ENCODE assay signal across 8 mouse cellular contexts in the genomic region with DNA sequence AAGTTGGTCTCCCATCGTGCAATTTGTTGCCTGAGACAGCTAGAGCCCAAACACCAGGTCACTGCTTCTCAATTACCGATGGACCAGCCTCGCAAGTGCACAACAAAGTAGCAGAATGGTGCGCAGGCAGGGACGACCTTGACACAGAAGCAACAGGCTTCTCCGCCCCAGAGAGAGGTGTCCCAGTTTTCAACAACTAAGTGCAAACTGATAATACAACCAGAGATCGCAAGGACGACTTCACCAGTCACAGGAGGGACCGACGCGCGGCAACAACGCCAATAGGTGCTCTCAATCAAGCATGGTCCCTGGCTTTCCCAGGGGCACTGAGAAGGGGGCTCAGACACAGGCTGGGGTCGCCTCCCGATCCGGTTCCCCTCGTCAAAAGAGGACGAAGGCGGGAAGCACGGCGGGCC. TPM values are rescaled to one million over a fixed set of nuclear protein-coding genes. Genes with fewer than 3 reads are reported as not detected.
DNase-seq lines count a peak whose midpoint lies in the region; ATAC-seq and TF ChIP-seq lines count a peak whose summit lies in the region.

No protein-coding gene starts in this region.

- in situ Hi-C loops in CH12.LX (cut with MboI; ENCODE audit: low pct_ligation_motif_present, low pct_unique_long_range_greater_than_20kb, low sequenced_read_pairs): loop anchor here (25.0 kb wide), 2 partner anchors 171 to 446 kb away; a partner anchor contains a TSS

- TF ChIP-seq CTCF in CH12.LX (conservative IDR thresholded peaks at IDR 0.05 in 1 of 2, IDR thresholded peaks at IDR 0.05 in 1 of 2; ENCODE audit: low read depth in 2 of 2, low read length in 2 of 2): no peak
- no peak for TF ChIP-seq CTCF in midbrain, postnatal 0 days (IDR thresholded peaks at IDR 0.05)

- H3K27me3 ChIP-seq in CH12.LX (replicated peaks): peaks cover 27% of the 10 kb centered on the region
- H3K27me3 ChIP-seq in embryonic facial prominence, embryonic 13.5 days: no peaks in the 10 kb centered on the region
- no peaks in the 10 kb centered on the region for H3K27me3 ChIP-seq in intestine, embryonic 15.5 days (replicated peaks)
- H3K27me3 ChIP-seq in midbrain, postnatal 0 days (ENCODE audit: insufficient read depth, low read length): no peaks in the 10 kb centered on the region

- no peaks in the 10 kb centered on the region for H3K79me2 ChIP-seq in CH12.LX (replicated peaks; ENCODE audit: control insufficient read depth, extremely low read depth, insufficient read depth, poor library complexity, severe bottlenecking)

- no peak for TF ChIP-seq EP300 in CH12.LX (IDR thresholded peaks at IDR 0.05; ENCODE audit: low read length)

- H3K9me3 ChIP-seq in CH12.LX (replicated peaks; ENCODE audit: low read length): no peaks in the 10 kb centered on the region
- H3K9me3 ChIP-seq in embryonic facial prominence, embryonic 13.5 days: no peaks in the 10 kb centered on the region
- no peaks in the 10 kb centered on the region for H3K9me3 ChIP-seq in intestine, embryonic 15.5 days
- no peaks in the 10 kb centered on the region for H3K9me3 ChIP-seq in midbrain, postnatal 0 days (ENCODE audit: low read length)

- no peak for TF ChIP-seq RAD21 in CH12.LX (IDR thresholded peaks at IDR 0.05; ENCODE audit: low read depth, low read length)

- dilution Hi-C loops in CH12.LX (cut with MboI; ENCODE audit: extremely low pct_ligation_motif_present, extremely low pct_unique_long_range_greater_than_20kb, low sequenced_read_pairs): no loop called here

- under 1% methylated on average over 21 of the region's 21 CpGs for WGBS in embryonic facial prominence, embryonic 13.5 days
- WGBS in intestine, embryonic 15.5 days: under 1% methylated on average over 21 of the region's 21 CpGs
- 0% methylated on average over 21 of the region's 21 CpGs for WGBS in midbrain, postnatal 0 days

- peaks cover 2 to 11% of the 10 kb centered on the region in 2 experiments; a peak in 3 of 4 replicates for H3K4me1 ChIP-seq in CH12.LX (ENCODE audit: control insufficient read depth in 1 of 2, insufficient read depth in 2 of 2)
- H3K4me1 ChIP-seq in embryonic facial prominence, embryonic 13.5 days: peaks cover 23% of the 10 kb centered on the region
- 0 out of 2 replicates have a peak, but pooled peaks cover 4% of the 10 kb centered on the region for H3K4me1 ChIP-seq in intestine, embryonic 15.5 days (replicated peaks)
- peaks cover 3% of the 10 kb centered on the region; the same call in 1 of the 2 replicates for H3K4me1 ChIP-seq in midbrain, postnatal 0 days (ENCODE audit: insufficient read depth, low read length)

- H3K4me3 ChIP-seq in CH12.LX (replicated peaks in 1 of 3; ENCODE audit: low read depth in 2 of 3, low read length in 2 of 3, poor library complexity in 1 of 3): peak overlapping the region; percentile 47 to 96 (median 62)
- H3K4me3 ChIP-seq in embryonic facial prominence, embryonic 13.5 days: peak overlapping the region; percentile 72
- H3K4me3 ChIP-seq in intestine, embryonic 15.5 days (replicated peaks): peak overlapping the region; percentile 79
- peak overlapping the region; percentile 65 for H3K4me3 ChIP-seq in midbrain, postnatal 0 days (ENCODE audit: low read depth, low read length)

- TF ChIP-seq POLR2A in CH12.LX (IDR thresholded peaks at IDR 0.05; ENCODE audit: low read depth, low read length): no peak

- no peaks in the 10 kb centered on the region for H3K36me3 ChIP-seq in CH12.LX (replicated peaks in 1 of 2; ENCODE audit: control insufficient read depth in 1 of 2, insufficient read depth in 1 of 2, low read length in 1 of 2)
- no peaks in the 10 kb centered on the region for H3K36me3 ChIP-seq in embryonic facial prominence, embryonic 13.5 days
- H3K36me3 ChIP-seq in intestine, embryonic 15.5 days: no peaks in the 10 kb centered on the region
- H3K36me3 ChIP-seq in midbrain, postnatal 0 days (ENCODE audit: insufficient read depth, low read length): no peaks in the 10 kb centered on the region

- H3K27ac ChIP-seq in CH12.LX (ENCODE audit: insufficient read depth, low read depth): no peak overlapping the region
- H3K27ac ChIP-seq in embryonic facial prominence, embryonic 13.5 days: peak overlapping the region; percentile 87
- H3K27ac ChIP-seq in intestine, embryonic 15.5 days: peak overlapping the region; percentile 67; the same call in 1 of the 2 replicates
- peak overlapping the region; percentile 65; the same call in 1 of the 2 replicates for H3K27ac ChIP-seq in midbrain, postnatal 0 days (ENCODE audit: low read depth, low read length)

- peak overlapping the region; percentile 72 for H3K9ac ChIP-seq in CH12.LX (ENCODE audit: insufficient read depth, low read depth)
- peak overlapping the region; percentile 85 for H3K9ac ChIP-seq in embryonic facial prominence, embryonic 13.5 days
- H3K9ac ChIP-seq in intestine, embryonic 15.5 days: peak overlapping the region; percentile 89
- H3K9ac ChIP-seq in midbrain, postnatal 0 days (replicated peaks; ENCODE audit: low read length, poor library complexity, severe bottlenecking): peak overlapping the region; percentile 83

- H3K4me2 ChIP-seq in CH12.LX (ENCODE audit: insufficient read depth, low read depth, poor library complexity, severe bottlenecking): peak overlapping the region; percentile 83
- H3K4me2 ChIP-seq in embryonic facial prominence, embryonic 13.5 days: peak overlapping the region; percentile 87
- peak overlapping the region; percentile 95 for H3K4me2 ChIP-seq in intestine, embryonic 15.5 days (replicated peaks)
- H3K4me2 ChIP-seq in midbrain, postnatal 0 days (ENCODE audit: low read depth, low read length, poor library complexity, severe bottlenecking): peak overlapping the region; percentile 96

- no peak for ATAC-seq in embryonic facial prominence, embryonic 13.5 days (ENCODE audit: insufficient number of reproducible peaks, insufficient read depth, low FRiP score, low TSS enrichment, low read depth)
- peak; percentile 55 for ATAC-seq in intestine, embryonic 15.5 days
- ATAC-seq in midbrain, postnatal 0 days (ENCODE audit: low FRiP score): peak; percentile 47

- DNase-seq in heart, adult 11 months: peak; percentile 85
- DNase-seq in heart, adult 18-20 months: no peak
- DNase-seq in CH12.LX (ENCODE audit: extremely low read depth): no peak
- no peak for DNase-seq in midbrain, postnatal 0 days (ENCODE audit: low spot score)
- DNase-seq in layer of hippocampus, postnatal 25 days (ENCODE audit: extremely low spot score in 1 of 2, low spot score in 1 of 2): no peak
- DNase-seq in kidney, adult 9 months: no peak

TF ChIP-seq in CH12.LX, 34 proteins besides CTCF, POLR2A, EP300 and RAD21:
- no peak for TF ChIP-seq ETS1 (conservative IDR thresholded peaks at IDR 0.05; ENCODE audit: low read depth, low read length)
- no peak for TF ChIP-seq CHD1 (IDR thresholded peaks at IDR 0.05; ENCODE audit: low read depth, low read length)
- no peak for TF ChIP-seq NELFE (IDR thresholded peaks at IDR 0.05; ENCODE audit: low read depth, low read length)
- TF ChIP-seq TBP (conservative IDR thresholded peaks at IDR 0.05; ENCODE audit: low read depth, low read length): no peak
- TF ChIP-seq MXI1 (IDR thresholded peaks at IDR 0.05; ENCODE audit: low read depth, low read length): no peak
- no peak for TF ChIP-seq TCF12 (IDR thresholded peaks at IDR 0.05; ENCODE audit: low read depth, low read length)
- no peak for TF ChIP-seq USF2 (conservative IDR thresholded peaks at IDR 0.05; ENCODE audit: low read depth, low read length)
- TF ChIP-seq IRF4 (IDR thresholded peaks at IDR 0.05; ENCODE audit: low read depth, low read length): no peak
- no peak for TF ChIP-seq SIN3A (IDR thresholded peaks at IDR 0.05; ENCODE audit: low read length)
- TF ChIP-seq USF1 (IDR thresholded peaks at IDR 0.05; ENCODE audit: low read depth, low read length): no peak
- no peak for TF ChIP-seq MAFK (IDR thresholded peaks at IDR 0.05; ENCODE audit: insufficient replicate concordance, low read length)
- TF ChIP-seq RCOR1 (conservative IDR thresholded peaks at IDR 0.05; ENCODE audit: low read depth, low read length): no peak
- no peak for TF ChIP-seq NRF1 (IDR thresholded peaks at IDR 0.05; ENCODE audit: low read depth, low read length)
- TF ChIP-seq KAT2A (IDR thresholded peaks at IDR 0.05; ENCODE audit: insufficient replicate concordance, low read length): no peak

RNA-seq across cellular contexts. Expression of a gene that starts 30.7 kb away (rescaled TPM):
- 1 to 10 TPM; 2.3 to 3.3 TPM for total RNA-seq in heart, adult 18-20 months (2021)
- 5.8 and 6.6 TPM in 2 replicates for total RNA-seq in CH12.LX (2012; rRNA removed)
- total RNA-seq in CH12.LX (2014; rRNA removed): 1.8 and 3.8 TPM in 2 replicates
- 3.5 and 4.1 TPM in 2 replicates for polyA plus RNA-seq in CH12.LX (2012; ENCODE audit: insufficient read length, low read depth)
- polyA plus RNA-seq in embryonic facial prominence, embryonic 13.5 days (2015; fragmentation: Nextera tagmentation; extraction: Ambion mirVana): 8.4 and 11.1 TPM in 2 replicates
- polyA plus RNA-seq in intestine, embryonic 15.5 days (2015; fragmentation: Nextera tagmentation; extraction: Ambion mirVana): 6.5 and 6.7 TPM in 2 replicates
- 3.8 and 7.8 TPM in 2 replicates for total RNA-seq in midbrain, postnatal 0 days (2014; rRNA removed)
- 2.6 and 2.7 TPM in 2 replicates for polyA plus RNA-seq in midbrain, postnatal 0 days (2015; fragmentation: Nextera tagmentation; extraction: Ambion mirVana)
- 1 to 10 TPM; 4.0 to 7.3 TPM for total RNA-seq in layer of hippocampus, postnatal 25 days (2021)

RNA-seq across cellular contexts. Expression of a gene that starts 30.7 kb away (rescaled TPM):
- total RNA-seq in heart, adult 18-20 months (2021): 1 to 10 TPM in 1 of 2 experiments, under 1 TPM in 1; 0.69 to 1.8 TPM
- total RNA-seq in CH12.LX (2012; rRNA removed) (15.6 and 22.2 TPM in 2 replicates), CH12.LX (2014; rRNA removed) (30.8 and 35.3 TPM in 2 replicates)
- 31.9 and 33.0 TPM in 2 replicates for polyA plus RNA-seq in CH12.LX (2012; ENCODE audit: insufficient read length, low read depth)
- 52.5 and 53.9 TPM in 2 replicates for polyA plus RNA-seq in embryonic facial prominence, embryonic 13.5 days (2015; fragmentation: Nextera tagmentation; extraction: Ambion mirVana)
- polyA plus RNA-seq in intestine, embryonic 15.5 days (2015; fragmentation: Nextera tagmentation; extraction: Ambion mirVana): 53.8 and 61.2 TPM in 2 replicates
- total RNA-seq in midbrain, postnatal 0 days (2014; rRNA removed): 6.7 and 13.8 TPM in 2 replicates
- 32.1 and 35.6 TPM in 2 replicates for polyA plus RNA-seq in midbrain, postnatal 0 days (2015; fragmentation: Nextera tagmentation; extraction: Ambion mirVana)
- 10 to 100 TPM; 23.5 to 23.6 TPM for total RNA-seq in layer of hippocampus, postnatal 25 days (2021)
